Mouse (Mus musculus) adrenal gland, postnatal 4 days (tissue): Measurements from ENCODE around the gene Ipmk. TPM values are rescaled to one million over a fixed set of nuclear protein-coding genes. Genes with fewer than 3 reads are reported as not detected.

Experiments
- total RNA-seq, 2 experiments: library from RNA; stranded (reverse); gene quantifications; 2 replicates each; pipeline ENCODE4 v1.2.3; 2021

The Ipmk gene
- total RNA-seq, 2 experiments from 2014 or later: 19.9 to 21.5 TPM

Other genes with a start within 250 kb of the Ipmk start
- gene Bicc1, start 188.1 kb upstream of the Ipmk start, total RNA-seq: 10 to 100 TPM; 33.7 to 53.9 TPM
- 10 to 100 TPM; 70.9 to 77.0 TPM for gene Tfam, start 109.5 kb upstream of the Ipmk start, total RNA-seq
- gene Ube2d1, start 62.5 kb upstream of the Ipmk start, total RNA-seq: 10 to 100 TPM; 23.6 to 30.3 TPM
- 10 to 100 TPM; 47.8 to 55.9 TPM for gene Cisd1, start 2.8 kb upstream of the Ipmk start, total RNA-seq